Mouse (Mus musculus): ENCODE results near the gene Kctd11. TPM values are rescaled to one million over a fixed set of nuclear protein-coding genes. Genes with fewer than 3 reads are reported as not detected.

Gene Kctd11
- polyA plus RNA-seq, 1 experiment from 2014 or later: 4.5 TPM

Small RNAs within 50 kb of the gene (microRNA-seq; reads per million reads assigned to microRNA genes)
- not detected for gene Mir6924

Other genes with a start within 250 kb of the Kctd11 start
- 37.1 and 40.1 TPM in 2 replicates for gene Fxr2, start 248.4 kb downstream of the Kctd11 start, polyA plus RNA-seq (2016; fragmentation: Nextera tagmentation; extraction: Ambion mirVana)
- gene Sox15, start 226.1 kb downstream of the Kctd11 start, polyA plus RNA-seq (2016; fragmentation: Nextera tagmentation; extraction: Ambion mirVana): not detected in 2 replicates
- gene Mpdu1, start 218.8 kb downstream of the Kctd11 start, polyA plus RNA-seq (2016; fragmentation: Nextera tagmentation; extraction: Ambion mirVana): 48.6 and 53.8 TPM in 2 replicates
- gene Cd68, start 215.3 kb downstream of the Kctd11 start, polyA plus RNA-seq (2016; fragmentation: Nextera tagmentation; extraction: Ambion mirVana): 4.3 and 5.2 TPM in 2 replicates
- 404 and 420 TPM in 2 replicates for gene Eif4a1, start 209.0 kb downstream of the Kctd11 start, polyA plus RNA-seq (2016; fragmentation: Nextera tagmentation; extraction: Ambion mirVana)
- gene Senp3, start 199.3 kb downstream of the Kctd11 start, polyA plus RNA-seq (2016; fragmentation: Nextera tagmentation; extraction: Ambion mirVana): 74.3 and 83.0 TPM in 2 replicates
- 0.28 and 0.47 TPM in 2 replicates for gene Tnfsf13, start 195.6 kb downstream of the Kctd11 start, polyA plus RNA-seq (2016; fragmentation: Nextera tagmentation; extraction: Ambion mirVana)
- 5.6 and 6.9 TPM in 2 replicates for gene Tnfsf12, start 185.6 kb downstream of the Kctd11 start, polyA plus RNA-seq (2016; fragmentation: Nextera tagmentation; extraction: Ambion mirVana)
- 1.5 and 3.3 TPM in 2 replicates for gene Tnfsfm13, start 185.3 kb downstream of the Kctd11 start, polyA plus RNA-seq (2016; fragmentation: Nextera tagmentation; extraction: Ambion mirVana)
- 23.7 and 25.2 TPM in 2 replicates for gene Polr2a, start 122.8 kb downstream of the Kctd11 start, polyA plus RNA-seq (2016; fragmentation: Nextera tagmentation; extraction: Ambion mirVana)
- 0.33 TPM in 2 replicates for gene Slc35g3, start 119.4 kb downstream of the Kctd11 start, polyA plus RNA-seq (2016; fragmentation: Nextera tagmentation; extraction: Ambion mirVana)
- gene Zbtb4, start 115.5 kb downstream of the Kctd11 start, polyA plus RNA-seq (2016; fragmentation: Nextera tagmentation; extraction: Ambion mirVana): 2.9 and 3.3 TPM in 2 replicates
- 5.6 and 7.7 TPM in 2 replicates for gene Chrnb1, start 85.5 kb downstream of the Kctd11 start, polyA plus RNA-seq (2016; fragmentation: Nextera tagmentation; extraction: Ambion mirVana)
- gene Fgf11, start 79.5 kb downstream of the Kctd11 start, polyA plus RNA-seq (2016; fragmentation: Nextera tagmentation; extraction: Ambion mirVana): 2.3 and 2.4 TPM in 2 replicates
- 1.5 and 1.6 TPM in 2 replicates for gene Tmem102, start 75.8 kb downstream of the Kctd11 start, polyA plus RNA-seq (2016; fragmentation: Nextera tagmentation; extraction: Ambion mirVana)
- not detected in 2 replicates for gene Gm39566, start 66.1 kb downstream of the Kctd11 start, polyA plus RNA-seq (2016; fragmentation: Nextera tagmentation; extraction: Ambion mirVana)
- gene Spem2, start 62.9 kb downstream of the Kctd11 start, polyA plus RNA-seq (2016; fragmentation: Nextera tagmentation; extraction: Ambion mirVana): not detected in 2 replicates
- not detected in 2 replicates for gene Spem1, start 59.2 kb downstream of the Kctd11 start, polyA plus RNA-seq (2016; fragmentation: Nextera tagmentation; extraction: Ambion mirVana)
- gene Nlgn2, start 43.6 kb downstream of the Kctd11 start, polyA plus RNA-seq (2016; fragmentation: Nextera tagmentation; extraction: Ambion mirVana): 1.8 and 2.3 TPM in 2 replicates
- gene Tmem256, start 42.9 kb downstream of the Kctd11 start, polyA plus RNA-seq (2016; fragmentation: Nextera tagmentation; extraction: Ambion mirVana): 289 and 297 TPM in 2 replicates
- 77.9 and 82.3 TPM in 2 replicates for gene Plscr3, start 35.0 kb downstream of the Kctd11 start, polyA plus RNA-seq (2016; fragmentation: Nextera tagmentation; extraction: Ambion mirVana)
- 0.28 and 0.32 TPM in 2 replicates for gene Tnk1, start 22.7 kb downstream of the Kctd11 start, polyA plus RNA-seq (2016; fragmentation: Nextera tagmentation; extraction: Ambion mirVana)
- not detected in 2 replicates for gene Tmem95, start 3.4 kb downstream of the Kctd11 start, polyA plus RNA-seq (2016; fragmentation: Nextera tagmentation; extraction: Ambion mirVana)
- 10.3 and 11.2 TPM in 2 replicates for gene Acap1, start 14.1 kb upstream of the Kctd11 start, polyA plus RNA-seq (2016; fragmentation: Nextera tagmentation; extraction: Ambion mirVana)
- gene 2810408A11Rik, start 19.6 kb upstream of the Kctd11 start, polyA plus RNA-seq (2016; fragmentation: Nextera tagmentation; extraction: Ambion mirVana): 4.7 and 5.2 TPM in 2 replicates
- gene Neurl4, start 19.7 kb upstream of the Kctd11 start, polyA plus RNA-seq (2016; fragmentation: Nextera tagmentation; extraction: Ambion mirVana): 7.6 and 9.2 TPM in 2 replicates
- gene Gps2, start 32.5 kb upstream of the Kctd11 start, polyA plus RNA-seq (2016; fragmentation: Nextera tagmentation; extraction: Ambion mirVana): 49.2 and 50.6 TPM in 2 replicates
- 1,286 and 1,307 TPM in 2 replicates for gene Eif5a, start 40.6 kb upstream of the Kctd11 start, polyA plus RNA-seq (2016; fragmentation: Nextera tagmentation; extraction: Ambion mirVana)
- 2.0 and 2.6 TPM in 2 replicates for gene Ybx2, start 54.4 kb upstream of the Kctd11 start, polyA plus RNA-seq (2016; fragmentation: Nextera tagmentation; extraction: Ambion mirVana)
- 25.9 and 28.8 TPM in 2 replicates for gene Slc2a4, start 66.8 kb upstream of the Kctd11 start, polyA plus RNA-seq (2016; fragmentation: Nextera tagmentation; extraction: Ambion mirVana)
- 2.1 and 2.5 TPM in 2 replicates for gene Cldn7, start 83.4 kb upstream of the Kctd11 start, polyA plus RNA-seq (2016; fragmentation: Nextera tagmentation; extraction: Ambion mirVana)
- gene Ctdnep1, start 99.8 kb upstream of the Kctd11 start, polyA plus RNA-seq (2016; fragmentation: Nextera tagmentation; extraction: Ambion mirVana): 23.6 and 24.5 TPM in 2 replicates
- gene Elp5, start 101.1 kb upstream of the Kctd11 start, polyA plus RNA-seq (2016; fragmentation: Nextera tagmentation; extraction: Ambion mirVana): 103 and 109 TPM in 2 replicates
- gene Gabarap, start 109.7 kb upstream of the Kctd11 start, polyA plus RNA-seq (2016; fragmentation: Nextera tagmentation; extraction: Ambion mirVana): 445 and 451 TPM in 2 replicates
- 51.0 and 54.1 TPM in 2 replicates for gene Phf23, start 114.4 kb upstream of the Kctd11 start, polyA plus RNA-seq (2016; fragmentation: Nextera tagmentation; extraction: Ambion mirVana)
- 25.8 and 26.1 TPM in 2 replicates for gene Dvl2, start 119.2 kb upstream of the Kctd11 start, polyA plus RNA-seq (2016; fragmentation: Nextera tagmentation; extraction: Ambion mirVana)
- gene Acadvl, start 134.0 kb upstream of the Kctd11 start, polyA plus RNA-seq (2016; fragmentation: Nextera tagmentation; extraction: Ambion mirVana): 126 and 129 TPM in 2 replicates
- gene Dlg4, start 135.5 kb upstream of the Kctd11 start, polyA plus RNA-seq (2016; fragmentation: Nextera tagmentation; extraction: Ambion mirVana): 4.2 and 6.0 TPM in 2 replicates
- gene Asgr1, start 172.7 kb upstream of the Kctd11 start, polyA plus RNA-seq (2016; fragmentation: Nextera tagmentation; extraction: Ambion mirVana): 0.15 and 0.19 TPM in 2 replicates
- gene Asgr2, start 211.2 kb upstream of the Kctd11 start, polyA plus RNA-seq (2016; fragmentation: Nextera tagmentation; extraction: Ambion mirVana): not detected in 2 replicates
- 0.24 TPM in 1 of 2 replicates, not detected in the other for gene Mgl2, start 248.9 kb upstream of the Kctd11 start, polyA plus RNA-seq (2016; fragmentation: Nextera tagmentation; extraction: Ambion mirVana)

Measured in heart, embryonic 12.5 days (tissue).